Mouse (Mus musculus): ENCODE results near the gene Wdr86.

GRCm38 (mm10) chr5:24779881-24780512 lies 49.5 kb upstream of the Wdr86 start:
- TF ChIP-seq CTCF (IDR thresholded peaks at IDR 0.05; ENCODE audit: extremely low read depth, insufficient read depth, insufficient read length, insufficient replicate concordance) (no peak), POLR2A (IDR thresholded peaks at IDR 0.05; ENCODE audit: low read depth, low read length) (no peak)

All from spleen, adult 2 months (tissue).